Mouse (Mus musculus): ENCODE measurements at regions not wholly inside any gene's neighbourhood (a gene's known extent, or its start where the extent isn't known, plus 50 kb on each side); places are given as distances from the start of the nearest gene placed in this dataset.
A peak's percentile ranks its signal among the peaks of the same experiment; 100 is the strongest.

DNA sequence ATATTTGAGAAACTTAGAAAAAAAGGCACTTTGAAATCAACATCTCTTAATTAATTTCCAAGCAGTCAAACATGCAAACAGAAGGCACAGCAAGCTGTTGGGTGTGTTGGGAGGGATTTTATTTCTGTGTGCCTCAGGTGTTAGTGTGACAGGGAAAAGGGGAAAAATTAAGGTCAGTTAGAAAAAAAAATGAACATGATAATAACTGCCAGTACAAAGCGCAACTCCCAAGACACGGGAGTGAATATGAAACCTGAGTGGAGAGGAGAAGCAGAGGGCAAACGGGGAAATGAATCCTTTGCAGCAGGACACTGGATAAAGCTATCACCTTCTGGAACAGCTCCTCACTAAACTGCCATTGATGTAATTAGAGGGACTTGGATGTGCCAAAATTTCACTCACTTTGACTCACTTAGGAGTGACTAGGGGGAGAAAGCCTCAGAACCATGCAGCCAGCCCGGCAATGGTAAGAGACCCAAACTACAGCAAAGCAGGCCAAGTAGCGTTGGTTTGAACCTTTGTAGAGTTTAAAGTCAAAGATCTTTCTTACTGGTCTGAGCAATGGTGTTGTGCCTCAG, 211.0 kb downstream of the Olfr1505 start:
- H3K4me3 ChIP-seq: no peak overlapping the region
- H3K4me1 ChIP-seq: peaks cover 43% of the 10 kb centered on the region
- 30% methylated on average over 5 of the region's 5 CpGs for WGBS
- no peak overlapping the region for H3K27ac ChIP-seq
- no peak for DNase-seq (ENCODE audit: low spot score)
- no peaks in the 10 kb centered on the region for H3K27me3 ChIP-seq (ENCODE audit: low read depth, poor library complexity, severe bottlenecking)
- H3K36me3 ChIP-seq: no peaks in the 10 kb centered on the region
- H3K9me3 ChIP-seq (replicated peaks): no peaks in the 10 kb centered on the region

DNA sequence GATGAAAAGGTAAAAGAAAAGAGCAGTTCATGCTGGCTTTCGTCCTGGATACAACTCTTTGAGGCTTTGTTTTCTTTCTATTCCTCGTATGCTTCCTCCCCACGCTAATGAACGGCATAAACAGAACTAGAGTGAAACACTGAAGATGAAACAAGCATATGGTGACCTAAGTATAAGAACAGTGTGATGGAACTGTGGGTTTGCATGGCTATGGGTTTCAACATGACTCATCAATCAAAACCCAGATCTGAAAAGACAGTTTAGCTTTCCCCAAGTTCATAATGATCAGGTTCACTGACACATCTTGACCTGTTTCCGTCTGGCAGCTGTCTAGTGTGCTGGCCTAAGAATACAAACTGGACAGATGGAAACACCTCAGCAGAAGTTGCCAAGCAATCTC, 211.7 kb downstream of the Olfr1505 start:
- H3K27me3 ChIP-seq (ENCODE audit: low read depth, poor library complexity, severe bottlenecking): no peaks in the 10 kb centered on the region

GRCm38 (mm10) chr19:14128397-14129209, 215.3 kb downstream of the Olfr1505 start:
- DNase-seq (ENCODE audit: low spot score): peak; percentile 46
- H3K4me1 ChIP-seq: peaks cover 39% of the 10 kb centered on the region
- H3K27me3 ChIP-seq (ENCODE audit: low read depth, poor library complexity, severe bottlenecking): no peaks in the 10 kb centered on the region
- no peaks in the 10 kb centered on the region for H3K9me3 ChIP-seq (replicated peaks)
- no peak overlapping the region for H3K4me3 ChIP-seq
- 12% methylated on average over 8 of the region's 8 CpGs for WGBS
- no peak overlapping the region for H3K27ac ChIP-seq
- H3K36me3 ChIP-seq: no peaks in the 10 kb centered on the region

More for the DNA sequence above, 211.7 kb downstream of the Olfr1505 start:
- Histone ChIP-seq H3K4me1 (peaks cover 45% of the 10 kb centered on the region), H3K9me3 (replicated peaks) (no peaks in the 10 kb centered on the region), H3K4me3 (no peak overlapping the region), H3K36me3 (no peaks in the 10 kb centered on the region), H3K27ac (no peak overlapping the region)
- DNase-seq (ENCODE audit: low spot score): no peak
- 69% methylated on average over 5 of the region's 5 CpGs for WGBS

DNA sequence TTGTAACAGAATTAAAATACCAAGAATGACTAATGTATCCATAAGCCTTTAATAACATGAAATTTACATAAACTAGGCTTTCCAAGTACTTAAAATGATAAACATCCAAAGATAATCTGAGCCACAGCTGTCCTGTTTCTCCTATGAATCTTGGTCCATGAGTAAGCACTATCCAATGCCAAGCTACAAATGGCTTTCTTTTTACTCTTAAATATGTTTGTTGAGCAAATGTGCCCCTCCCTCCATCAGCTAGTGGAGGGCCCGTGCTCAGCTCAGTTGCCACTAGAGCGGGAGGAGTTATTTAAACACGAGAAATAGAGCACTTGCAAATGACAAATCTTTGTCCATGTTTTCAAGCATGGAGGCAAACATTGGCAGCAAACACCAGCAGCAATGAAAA, 247.9 kb downstream of the Olfr1505 start:
- Histone ChIP-seq H3K27ac (no peak overlapping the region), H3K27me3 (ENCODE audit: low read depth, poor library complexity, severe bottlenecking) (no peaks in the 10 kb centered on the region), H3K4me1 (no peaks in the 10 kb centered on the region), H3K4me3 (no peak overlapping the region), H3K9me3 (replicated peaks) (no peaks in the 10 kb centered on the region), H3K36me3 (no peaks in the 10 kb centered on the region)
- DNase-seq (ENCODE audit: low spot score): no peak
- whole genome bisulfite sequencing: 83% methylated on average over 3 of the region's 3 CpGs

- Histone ChIP-seq H3K27me3 (ENCODE audit: low read depth, poor library complexity, severe bottlenecking) (no peaks in the 10 kb centered on the region), H3K27ac (no peak overlapping the region), H3K4me3 (no peak overlapping the region), H3K36me3 (no peaks in the 10 kb centered on the region), H3K9me3 (replicated peaks) (no peaks in the 10 kb centered on the region), H3K4me1 (no peaks in the 10 kb centered on the region)
- 76% methylated on average over 4 of the region's 4 CpGs for WGBS
- DNase-seq (ENCODE audit: low spot score): no peak
Observed at GRCm38 (mm10) chr19:14162773-14163172, 249.4 kb downstream of the Olfr1505 start.

DNA sequence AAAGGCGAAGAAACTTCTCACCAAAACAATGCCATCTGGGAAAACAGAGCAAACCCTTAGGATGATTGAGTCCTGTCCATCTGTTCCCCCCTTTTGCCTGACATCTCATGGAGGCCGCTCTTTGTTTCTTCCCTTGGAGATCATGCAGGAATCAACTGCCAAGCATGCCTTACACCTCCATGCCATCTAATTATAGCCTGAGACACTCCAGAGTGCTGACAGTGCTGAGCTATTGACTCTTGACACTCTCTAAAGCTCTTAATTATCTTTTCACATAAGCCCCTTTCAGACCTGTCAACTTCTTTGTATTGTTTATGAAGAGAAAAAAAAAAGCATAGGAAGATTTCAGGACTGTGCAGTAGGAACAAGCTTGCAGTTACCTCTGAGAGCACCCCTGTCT, 252.4 kb downstream of the Olfr1505 start:
- Histone ChIP-seq H3K27ac (no peak overlapping the region), H3K27me3 (ENCODE audit: low read depth, poor library complexity, severe bottlenecking) (no peaks in the 10 kb centered on the region), H3K36me3 (no peaks in the 10 kb centered on the region), H3K9me3 (replicated peaks) (no peaks in the 10 kb centered on the region), H3K4me3 (no peak overlapping the region), H3K4me1 (no peaks in the 10 kb centered on the region)
- DNase-seq (ENCODE audit: low spot score): no peak
- WGBS: 74% methylated on average over 2 of the region's 2 CpGs

GRCm38 (mm10) chr19:14180244-14180643, 266.9 kb downstream of the Olfr1505 start:
- Histone ChIP-seq H3K27me3 (ENCODE audit: low read depth, poor library complexity, severe bottlenecking) (no peaks in the 10 kb centered on the region), H3K9me3 (replicated peaks) (no peaks in the 10 kb centered on the region), H3K4me3 (no peak overlapping the region), H3K4me1 (peaks cover 8% of the 10 kb centered on the region), H3K36me3 (no peaks in the 10 kb centered on the region), H3K27ac (no peak overlapping the region)
- no peak for DNase-seq (ENCODE audit: low spot score)
- WGBS: 27% methylated on average over 4 of the region's 4 CpGs

DNA sequence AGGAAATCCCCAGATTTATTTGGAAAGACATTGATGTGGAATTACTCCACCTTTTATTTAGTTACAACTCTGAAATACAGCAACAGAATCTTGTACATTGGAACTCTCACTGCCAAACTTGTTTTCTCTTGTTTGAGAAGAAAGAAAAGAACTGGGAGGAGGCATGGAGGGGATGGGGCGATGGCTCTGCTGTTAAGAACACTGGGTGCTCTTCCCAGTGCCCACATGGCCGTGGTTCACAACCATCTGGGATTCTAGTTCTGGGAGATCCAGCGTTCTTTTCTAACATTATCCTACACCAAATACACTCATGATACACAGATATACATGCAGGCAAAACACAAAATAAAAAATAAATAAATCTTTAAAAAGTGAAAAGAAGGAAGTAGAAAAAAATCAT, 267.6 kb downstream of the Olfr1505 start:
- H3K27me3 ChIP-seq (ENCODE audit: low read depth, poor library complexity, severe bottlenecking): no peaks in the 10 kb centered on the region
- H3K27ac ChIP-seq: no peak overlapping the region
- H3K4me1 ChIP-seq: peaks cover 8% of the 10 kb centered on the region
- H3K9me3 ChIP-seq (replicated peaks): no peaks in the 10 kb centered on the region
- WGBS: 82% methylated on average over 3 of the region's 3 CpGs
- DNase-seq (ENCODE audit: low spot score): no peak
- no peaks in the 10 kb centered on the region for H3K36me3 ChIP-seq
- H3K4me3 ChIP-seq: no peak overlapping the region

GRCm38 (mm10) chr19:14181661-14182415, 268.5 kb downstream of the Olfr1505 start:
- 88% methylated on average over 6 of the region's 6 CpGs for WGBS
- Histone ChIP-seq H3K4me3 (no peak overlapping the region), H3K9me3 (replicated peaks) (no peaks in the 10 kb centered on the region), H3K36me3 (no peaks in the 10 kb centered on the region), H3K27ac (no peak overlapping the region), H3K4me1 (peaks cover 8% of the 10 kb centered on the region), H3K27me3 (ENCODE audit: low read depth, poor library complexity, severe bottlenecking) (no peaks in the 10 kb centered on the region)
- DNase-seq (ENCODE audit: low spot score): no peak

- Histone ChIP-seq H3K4me3 (no peak overlapping the region), H3K4me1 (no peaks in the 10 kb centered on the region), H3K27ac (no peak overlapping the region), H3K9me3 (replicated peaks) (no peaks in the 10 kb centered on the region), H3K27me3 (ENCODE audit: low read depth, poor library complexity, severe bottlenecking) (no peaks in the 10 kb centered on the region), H3K36me3 (no peaks in the 10 kb centered on the region)
- 94% methylated on average over 3 of the region's 3 CpGs for WGBS
- DNase-seq (ENCODE audit: low spot score): no peak
Observed at GRCm38 (mm10) chr19:14191820-14192219, 278.5 kb downstream of the Olfr1505 start.

- no peaks in the 10 kb centered on the region for H3K9me3 ChIP-seq (replicated peaks)
- no peaks in the 10 kb centered on the region for H3K4me1 ChIP-seq
- H3K27me3 ChIP-seq (ENCODE audit: low read depth, poor library complexity, severe bottlenecking): no peaks in the 10 kb centered on the region
- WGBS: 84% methylated on average over 3 of the region's 3 CpGs
- H3K4me3 ChIP-seq: no peak overlapping the region
- DNase-seq (ENCODE audit: low spot score): no peak
- H3K27ac ChIP-seq: no peak overlapping the region
- H3K36me3 ChIP-seq: no peaks in the 10 kb centered on the region
Observed at GRCm38 (mm10) chr19:14197864-14198263, 284.5 kb downstream of the Olfr1505 start.

DNA sequence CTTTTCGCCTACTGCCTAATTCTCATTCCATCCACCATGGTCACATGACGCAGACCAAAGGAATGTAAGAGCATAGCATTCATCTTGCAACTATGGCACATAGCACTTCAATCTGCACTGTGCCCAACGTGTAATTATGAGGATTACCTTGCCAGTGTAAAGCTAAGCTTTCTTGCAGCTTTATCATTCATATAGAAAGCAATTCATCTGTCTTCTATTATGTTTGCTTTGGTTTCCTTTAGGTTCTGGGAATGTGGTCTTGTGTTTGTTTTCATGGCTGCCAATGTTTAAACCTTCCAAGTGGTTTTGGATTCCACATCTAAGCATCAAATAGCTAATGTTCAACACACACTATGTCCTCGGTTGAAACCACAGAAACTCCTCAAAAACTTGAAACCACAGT, 307.2 kb downstream of the Olfr1505 start:
- no peak for DNase-seq (ENCODE audit: low spot score)
- Histone ChIP-seq H3K4me3 (no peak overlapping the region), H3K4me1 (peaks cover 3% of the 10 kb centered on the region; the same call in 1 of the 2 replicates), H3K36me3 (no peaks in the 10 kb centered on the region), H3K27ac (no peak overlapping the region), H3K9me3 (replicated peaks) (no peaks in the 10 kb centered on the region), H3K27me3 (ENCODE audit: low read depth, poor library complexity, severe bottlenecking) (no peaks in the 10 kb centered on the region)
- 86% methylated on average over 4 of the region's 4 CpGs for WGBS

GRCm38 (mm10) chr19:14225061-14225696, 311.8 kb downstream of the Olfr1505 start:
- peaks cover 6% of the 10 kb centered on the region; the same call in 1 of the 2 replicates for H3K4me1 ChIP-seq
- no peak for DNase-seq (ENCODE audit: low spot score)
- no peak overlapping the region for H3K27ac ChIP-seq
- H3K4me3 ChIP-seq: no peak overlapping the region
- WGBS: 74% methylated on average over 6 of the region's 6 CpGs
- H3K27me3 ChIP-seq (ENCODE audit: low read depth, poor library complexity, severe bottlenecking): no peaks in the 10 kb centered on the region
- H3K36me3 ChIP-seq: no peaks in the 10 kb centered on the region
- no peaks in the 10 kb centered on the region for H3K9me3 ChIP-seq (replicated peaks)
